Mouse (Mus musculus) left cerebral cortex, postnatal 14 days (tissue): Measurements from ENCODE around the gene Ctps. TPM values are rescaled to one million over a fixed set of nuclear protein-coding genes. Genes with fewer than 3 reads are reported as not detected.
"Not testable (repeated sequence)": the region's sequence is repeated elsewhere in the genome, so short reads cannot be mapped to it uniquely, and the experiment has no call there.

Experiments
- DNase-seq, 2 experiments: peaks; one replicate each; pipeline ENCODE4 v3.0.0; 2021 to 2022; ENCODE audit warnings: low spot score in 2 of 2, mixed read lengths in 1 of 2
- intact Hi-C: fragments of 180-260 bp; cut with DNase I; formaldehyde crosslinking; loops from one replicate; pipeline ENCODE4 v1.15.1; 2025
- long read RNA-seq, 2 experiments: library from polyadenylated mRNA; stranded (forward); transcript quantifications; one replicate each; pipeline ENCODE4 v2.0.0; 2021
- total RNA-seq, 2 experiments: library from RNA; stranded (reverse); gene quantifications; 2 replicates each; pipeline ENCODE4 v1.2.3; 2021

Ctps gene
- 10 to 100 TPM; 52.3 to 53.6 TPM for total RNA-seq
- long read RNA-seq, experiment 1, transcript Ctps-201 (19 exons, 2,705 nt) = major isoform, 97 of 123 reads
- long read RNA-seq, experiment 1, partial matches to known transcripts = 9 of 123 reads
- long read RNA-seq, experiment 1, other reads (novel, unspliced or antisense) = 17 of 123 reads
- long read RNA-seq, experiment 2, transcript Ctps-201 (19 exons, 2,705 nt) = major isoform, 56 of 77 reads
- long read RNA-seq, experiment 2, partial matches to known transcripts = 4 of 77 reads
- long read RNA-seq, experiment 2, other reads (novel, unspliced or antisense) = 17 of 77 reads

DNA sequence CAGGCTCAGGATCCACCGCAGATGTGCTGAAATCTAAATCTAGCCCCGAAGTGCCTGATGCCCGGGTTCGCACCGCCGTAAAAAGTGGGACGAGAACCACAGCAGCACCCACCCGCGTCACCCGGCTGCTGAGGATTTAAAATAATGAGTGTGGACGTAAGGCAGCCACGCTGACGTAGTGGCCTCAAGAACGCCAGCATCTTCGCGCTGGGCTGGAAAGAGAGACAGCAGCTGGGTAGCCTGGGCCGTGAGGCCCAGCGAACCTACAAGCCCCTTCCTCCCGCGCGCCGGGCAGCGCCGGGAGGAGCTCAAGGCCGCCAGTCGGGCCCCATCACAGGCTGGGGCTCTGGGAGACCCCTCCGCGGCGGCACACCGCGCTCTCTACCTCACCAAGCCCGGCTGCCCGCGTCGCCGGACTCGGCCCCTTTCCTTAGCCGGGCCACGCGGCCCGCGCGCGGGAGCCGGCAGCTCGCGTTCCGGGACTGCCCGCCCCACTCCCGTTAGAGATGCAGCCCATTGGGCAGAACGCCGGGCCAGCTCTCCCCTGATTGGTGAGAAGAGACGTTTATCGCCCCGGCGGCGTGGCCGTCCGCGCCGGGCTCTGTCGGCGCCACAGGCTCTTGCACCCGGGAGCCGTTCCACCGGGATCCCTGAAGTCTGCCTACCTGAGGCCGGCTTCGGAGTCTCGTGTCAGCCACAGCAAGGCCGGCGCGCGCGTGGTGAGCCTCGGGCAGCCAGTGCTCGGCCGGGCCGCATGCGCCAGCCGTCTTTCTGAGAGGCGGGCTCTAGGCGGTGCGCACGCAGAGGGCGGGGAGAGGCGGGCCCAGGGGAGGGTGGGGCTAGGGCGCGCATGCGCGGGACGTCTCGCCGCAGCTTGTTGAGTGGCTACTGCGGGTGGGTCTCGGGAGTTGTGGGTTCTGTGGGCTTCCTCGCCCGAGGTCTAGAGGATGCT, at the start of gene Ctps:
Gene Ctps, minus strand, starts transcription at position 791 of the 952 bp plus-strand sequence.
- peak; percentile 92 to 93 for DNase-seq
- intact Hi-C loops = no loop called here

- intact Hi-C loops = no loop called here
- DNase-seq = no peak
These were observed 46.3 kb upstream of the Ctps start for GRCm38 (mm10) chr4:120616199-120617025.

- intact Hi-C loops = no loop called here
- DNase-seq = peak; percentile 13 to 58
These were observed 45.5 kb upstream of the Ctps start for GRCm38 (mm10) chr4:120615528-120616081.

GRCm38 (mm10) chr4:120614644-120615043, 44.6 kb upstream of the Ctps start:
- no peak for DNase-seq
- intact Hi-C loops = no loop called here

GRCm38 (mm10) chr4:120613691-120614329, 43.7 kb upstream of the Ctps start:
- DNase-seq = peak; percentile 68 to 74
- intact Hi-C loops = no loop called here

- no peak for DNase-seq
- intact Hi-C loops = no loop called here
These were observed 42.4 kb upstream of the Ctps start for GRCm38 (mm10) chr4:120612304-120613080.

GRCm38 (mm10) chr4:120611005-120611404, 40.9 kb upstream of the Ctps start:
- no peak for DNase-seq
- intact Hi-C loops = no loop called here

DNA sequence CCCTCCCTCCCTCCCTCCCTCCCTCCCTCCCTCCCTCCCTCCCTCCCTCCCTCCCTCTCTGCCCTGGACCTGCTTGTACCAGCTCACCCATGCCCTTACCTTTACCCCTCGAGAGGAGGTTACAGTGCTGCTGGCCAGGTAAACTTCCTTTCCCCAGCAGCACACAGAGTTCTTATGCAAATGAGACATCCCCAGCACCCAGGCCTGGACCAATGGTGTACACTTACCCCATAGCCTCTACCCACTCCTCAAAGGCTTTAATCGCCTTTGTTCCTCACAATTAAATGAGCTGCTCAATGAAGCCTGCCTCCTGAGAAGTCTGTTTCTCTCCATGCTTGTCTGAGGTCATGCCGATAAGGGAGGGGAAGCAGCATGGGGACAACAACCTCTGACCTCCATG, 36.9 kb upstream of the Ctps start:
- DNase-seq = no peak
- intact Hi-C loops = no loop called here

DNA sequence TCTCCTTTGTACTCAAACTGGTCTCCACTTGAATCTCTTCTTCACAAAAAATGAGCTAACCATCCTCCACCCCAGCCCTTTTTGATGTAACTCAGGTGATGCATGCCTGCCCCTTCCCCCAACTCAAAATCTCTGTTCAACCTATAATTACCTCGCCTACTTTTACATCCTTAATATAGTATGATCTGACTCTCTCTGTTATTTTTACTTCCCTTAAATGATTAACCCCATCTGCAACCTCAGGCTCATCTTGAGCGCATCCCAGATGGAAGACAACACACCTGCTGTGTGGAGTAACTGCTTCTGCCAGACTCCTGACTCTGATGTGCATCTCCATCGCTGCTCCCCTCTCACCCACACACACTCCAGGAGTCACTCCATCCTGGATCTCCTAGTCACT, 32.6 kb upstream of the Ctps start:
- intact Hi-C loops = no loop called here
- DNase-seq = no peak

DNA sequence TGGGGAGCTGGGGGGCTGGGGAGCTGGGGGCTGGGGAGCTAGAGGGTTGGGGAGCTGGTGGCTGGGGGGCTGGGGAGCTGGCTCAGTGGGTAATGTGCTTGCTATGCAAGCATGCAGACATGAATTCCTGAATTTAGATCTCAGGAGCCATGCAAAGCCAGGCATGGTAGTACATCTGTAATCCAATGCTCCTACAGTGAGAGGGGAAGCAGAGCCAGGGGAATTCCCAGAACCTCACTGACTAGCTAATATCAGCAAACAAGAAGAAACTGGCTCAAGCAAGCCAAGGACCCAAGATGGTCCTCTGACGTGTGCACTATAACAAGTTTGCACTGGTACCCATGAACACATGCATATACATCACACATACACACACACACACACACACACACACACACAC, 31.7 kb upstream of the Ctps start:
- intact Hi-C loops = no loop called here
- no peak for DNase-seq

DNA sequence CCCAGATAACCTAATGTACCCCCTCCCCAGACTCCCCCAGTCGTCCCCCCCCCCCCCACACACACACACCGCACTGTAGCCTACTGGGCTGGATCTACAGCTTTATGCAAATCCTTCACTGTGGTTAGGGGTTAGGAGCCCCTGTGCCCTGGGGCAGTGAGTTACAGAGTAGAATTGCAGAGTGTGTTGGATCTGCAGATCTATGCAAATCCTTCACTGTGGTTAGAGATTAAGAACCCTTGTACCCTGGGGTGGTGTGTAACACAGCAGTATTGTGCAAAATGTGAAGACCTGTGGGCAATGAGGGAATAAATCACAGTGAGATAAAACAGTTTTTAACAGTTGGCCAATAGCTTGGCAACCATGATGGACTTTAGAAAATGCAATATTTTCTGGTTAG, 28.8 kb upstream of the Ctps start:
- intact Hi-C loops = no loop called here
- no peak for DNase-seq

DNA sequence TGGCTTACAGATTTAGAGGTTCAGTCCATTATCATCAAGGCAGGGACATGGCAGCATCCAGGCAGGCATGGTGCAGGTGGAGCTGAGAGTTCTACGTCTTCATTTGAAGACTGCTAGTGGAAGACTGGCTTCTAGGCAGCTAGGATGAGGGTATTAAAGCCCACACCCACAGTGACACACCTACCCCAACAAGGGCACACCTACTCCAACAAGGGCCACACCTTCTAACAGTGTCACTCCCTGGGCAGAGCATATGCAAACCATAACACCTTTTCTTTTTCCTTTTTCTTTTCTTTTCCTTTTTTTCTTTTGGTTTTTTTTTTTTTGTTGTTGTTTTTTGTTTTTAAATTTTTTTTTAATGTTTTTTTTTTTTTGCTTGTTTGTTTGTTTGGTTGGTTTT, 26.1 kb upstream of the Ctps start:
- DNase-seq, intact Hi-C loops: not testable (repeated sequence)

- DNase-seq = peak in 1 of 2 experiments; percentile 69
- intact Hi-C loops = loop anchor here (2.0 to 5.0 kb wide), 2 partner anchors 76 to 164 kb away; partner anchors contain the start of gene Cited4
These were observed 20.9 kb upstream of the Ctps start for GRCm38 (mm10) chr4:120590973-120591372.

DNA sequence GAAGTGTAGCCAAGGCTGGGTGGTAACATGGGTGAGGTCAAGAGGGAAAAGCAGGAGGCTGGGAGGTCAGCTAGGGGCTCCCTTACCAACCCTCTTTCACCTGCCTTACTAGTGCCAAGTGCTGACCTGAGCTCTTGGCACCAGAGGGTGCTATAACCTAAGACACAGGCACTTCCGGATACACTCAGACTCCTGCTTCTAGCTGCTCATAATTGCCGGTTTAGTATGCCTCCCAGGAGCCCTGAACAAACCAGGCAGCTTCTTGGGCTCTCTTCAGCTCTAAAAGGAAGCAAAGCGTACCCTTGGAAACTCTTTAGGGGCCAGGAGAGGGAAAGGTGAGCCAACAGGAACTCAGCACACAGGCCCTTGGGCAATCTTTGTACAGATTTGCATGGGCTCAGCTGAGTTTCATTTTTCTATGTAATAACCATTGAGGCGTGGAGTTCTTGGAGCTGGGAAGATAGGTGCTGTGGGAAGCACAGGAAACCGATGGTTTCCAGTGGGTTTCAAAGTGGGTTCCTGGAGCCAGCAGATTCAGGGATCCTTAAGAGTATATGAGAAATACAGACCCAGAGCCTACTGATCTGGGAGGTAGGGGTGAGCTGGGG, 19.8 kb upstream of the Ctps start:
- intact Hi-C loops = loop anchor here (1.0 to 5.0 kb wide), 4 partner anchors 77 to 322 kb away; partner anchors contain the start of gene Cited4

DNA sequence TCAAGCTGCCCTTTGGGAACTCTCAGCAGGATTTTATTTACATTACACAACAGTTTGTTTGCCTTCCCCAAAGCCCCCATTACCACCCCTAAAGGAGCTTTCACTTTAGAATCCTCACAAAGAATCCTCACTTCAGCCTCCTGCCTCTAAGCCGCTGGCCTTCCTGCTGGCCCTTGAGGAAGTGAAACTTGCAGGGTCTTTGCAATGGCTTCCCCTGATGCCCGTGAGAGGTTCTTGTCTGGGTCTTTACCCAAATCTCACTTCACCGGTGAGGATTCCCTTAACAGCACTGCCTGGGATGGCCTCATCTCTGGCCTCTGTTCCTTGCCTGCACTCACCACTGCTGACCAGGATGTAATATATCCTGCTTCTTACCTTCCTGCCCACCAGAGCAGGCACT, 19.0 kb upstream of the Ctps start:
- intact Hi-C loops = loop anchor here (1.0 to 5.0 kb wide), 2 partner anchors 93 to 323 kb away; no protein-coding TSS in a partner anchor
- DNase-seq = no peak

More for the DNA sequence above, 19.8 kb upstream of the Ctps start:
- DNase-seq = peak; percentile 77 to 83

- no peak for DNase-seq
- intact Hi-C loops = loop anchor here (5.0 kb wide), 1 partner anchor 324 kb away; no protein-coding TSS in a partner anchor
These were observed 18.4 kb upstream of the Ctps start, which contains the start of gene Gm8439 for GRCm38 (mm10) chr4:120588445-120588844. Gene Gm8439, plus strand, starts transcription at chr4:120588745.

- intact Hi-C loops = loop anchor here (5.0 kb wide), 1 partner anchor 325 kb away; no protein-coding TSS in a partner anchor
- DNase-seq = peak in 1 of 2 experiments; percentile 26
These were observed 16.9 kb upstream of the Ctps start for GRCm38 (mm10) chr4:120586986-120587385.
